In the genomic region with DNA sequence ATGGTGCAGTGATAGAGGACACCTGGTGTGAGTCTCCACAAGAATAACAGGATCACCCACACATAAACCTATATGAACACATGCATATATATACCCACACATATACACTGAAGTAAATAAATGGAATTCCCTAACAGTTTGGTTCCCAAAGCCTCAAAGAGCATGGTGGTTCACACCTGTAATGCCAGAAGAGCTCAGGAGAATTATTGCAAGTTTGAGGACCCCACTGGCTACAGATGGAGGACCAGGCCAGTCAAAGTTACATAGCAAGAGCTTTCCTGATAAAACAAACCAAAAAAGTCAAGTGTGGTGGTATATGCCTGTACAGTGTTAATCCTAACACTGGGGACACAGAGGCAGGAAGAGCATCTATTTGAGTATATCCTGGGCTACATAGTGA, we compare ENCODE assay signal across 34 mouse cellular contexts.
"Had no signal": no experiment of that assay in that cellular context is flagged by ENCODE, and none has a peak within 500 bp of the region (broad histone marks: within the 10 kb centered on the region; RNA-seq: fewer than 3 reads in every experiment).

No protein-coding gene starts in this region.

- ATAC-seq: hindbrain, embryonic 16.5 days; hindbrain, postnatal 0 days; inflammation-experienced regulatory T-cells, adult 6 months; intestine, embryonic 15.5 days; intestine, embryonic 16.5 days; intestine, postnatal 0 days had no signal

- H3K9ac ChIP-seq: heart, embryonic 12.5 days; heart, embryonic 13.5 days; heart, embryonic 15.5 days; hindbrain, embryonic 12.5 days; hindbrain, embryonic 13.5 days; hindbrain, embryonic 14.5 days; hindbrain, embryonic 15.5 days; intestine, embryonic 15.5 days; kidney, embryonic 15.5 days had no signal

- H3K4me3 ChIP-seq: heart, embryonic 10.5 days; heart, embryonic 12.5 days; heart, embryonic 13.5 days; heart, embryonic 15.5 days; hindbrain, embryonic 10.5 days; hindbrain, embryonic 12.5 days; hindbrain, embryonic 13.5 days; hindbrain, embryonic 15.5 days; intestine, embryonic 15.5 days; kidney, embryonic 15.5 days; layer of hippocampus, adult 2 months had no signal

- H3K4me1 ChIP-seq: heart, embryonic 10.5 days; hindbrain, embryonic 10.5 days; hindbrain, embryonic 12.5 days; hindbrain, embryonic 13.5 days; hindbrain, embryonic 15.5 days; intestine, embryonic 15.5 days; kidney, embryonic 15.5 days had no signal

- H3K4me2 ChIP-seq: heart, embryonic 11.5 days; heart, embryonic 12.5 days; heart, embryonic 13.5 days; heart, embryonic 15.5 days; hindbrain, embryonic 12.5 days; hindbrain, embryonic 13.5 days; hindbrain, embryonic 14.5 days; hindbrain, embryonic 15.5 days; intestine, embryonic 15.5 days; kidney, embryonic 15.5 days had no signal

- H3K27me3 ChIP-seq: heart, embryonic 12.5 days; heart, embryonic 13.5 days; heart, embryonic 15.5 days; hindbrain, embryonic 12.5 days; hindbrain, embryonic 13.5 days; hindbrain, embryonic 15.5 days; intestine, embryonic 15.5 days; kidney, embryonic 15.5 days had no signal

- H3K9me3 ChIP-seq: heart, embryonic 10.5 days; heart, embryonic 12.5 days; heart, embryonic 13.5 days; heart, embryonic 15.5 days; hindbrain, embryonic 10.5 days; hindbrain, embryonic 12.5 days; hindbrain, embryonic 13.5 days; hindbrain, embryonic 15.5 days; intestine, embryonic 15.5 days; kidney, embryonic 15.5 days had no signal

- DNase-seq: heart, postnatal 10 days; heart, postnatal 14 days; heart, postnatal 4 days; kidney, adult 11 months; kidney, adult 18-20 months; kidney, adult 2 months; kidney, adult 8-10 months; kidney, adult 9 months; kidney, postnatal 10 days; kidney, postnatal 14 days; kidney, postnatal 25 days; kidney, postnatal 36 days; kidney, postnatal 4 days; layer of hippocampus, adult 9-11 months; layer of hippocampus, postnatal 36 days had no signal

- H3K27ac ChIP-seq: heart, embryonic 10.5 days; heart, embryonic 13.5 days; heart, embryonic 15.5 days; hindbrain, embryonic 10.5 days; hindbrain, embryonic 12.5 days; hindbrain, embryonic 13.5 days; hindbrain, embryonic 14.5 days; hindbrain, embryonic 15.5 days; hindbrain, postnatal 0 days; intestine, embryonic 15.5 days; kidney, embryonic 15.5 days; kidney, postnatal 0 days; layer of hippocampus, adult 2 months had no signal
